Mouse (Mus musculus) kidney, postnatal 0 days (tissue): Measurements from ENCODE around the gene Fgfr2. TPM values are rescaled to one million over a fixed set of nuclear protein-coding genes. Genes with fewer than 3 reads are reported as not detected.

Experiments used
- ATAC-seq: fragments of 200-750 bp; cut with Nextera tagmentation; replicated peaks from 2 replicates; pipeline ENCODE4 v1.8.0; 2017; ENCODE audit warnings: low read depth, moderate number of reproducible peaks, moderate TSS enrichment, moderate library complexity; ENCODE audit not compliant: low FRiP score
- DNase-seq: peaks from one replicate; pipeline ENCODE4 v3.0.0-alpha.2; 2016; ENCODE audit warnings: low spot score
- H3K27ac ChIP-seq: fragments of 300-500 bp; sonication (generic); 2 replicates; pipeline ENCODE4 v1.5.1; 2014; ENCODE audit warnings: mild to moderate bottlenecking
- H3K27me3 ChIP-seq: fragments of 300-500 bp; sonication (generic); 2 replicates; pipeline ENCODE4 v1.6.1; 2014; ENCODE audit warnings: low read length, mixed read lengths; ENCODE audit not compliant: insufficient read depth
- H3K36me3 ChIP-seq: fragments of 300-500 bp; sonication (generic); 2 replicates; pipeline ENCODE4 v1.6.1; 2014; ENCODE audit warnings: low read length, mixed read lengths; ENCODE audit not compliant: insufficient read depth
- H3K4me1 ChIP-seq: fragments of 300-500 bp; sonication (generic); replicated peaks from 2 replicates; pipeline ENCODE4 v1.6.1; 2014; ENCODE audit warnings: antibody characterized with exemption, low read length, mixed read lengths; ENCODE audit not compliant: insufficient read depth
- H3K4me2 ChIP-seq: fragments of 300-500 bp; sonication (generic); 2 replicates; pipeline ENCODE4 v1.6.1; 2014; ENCODE audit warnings: mild to moderate bottlenecking, low read length, moderate library complexity, mixed read lengths
- H3K4me3 ChIP-seq: fragments of 300-500 bp; sonication (generic); replicated peaks from 2 replicates; pipeline ENCODE4 v1.5.1; 2014; ENCODE audit warnings: low read depth, low read length
- H3K9ac ChIP-seq: fragments of 300-500 bp; sonication (generic); 2 replicates; pipeline ENCODE4 v1.6.1; 2014; ENCODE audit warnings: low read depth, low read length
- H3K9me3 ChIP-seq: fragments of 300-500 bp; sonication (generic); replicated peaks from 2 replicates; pipeline ENCODE4 v1.6.1; 2016; ENCODE audit warnings: low read length, inconsistent platforms, mixed read lengths
- CTCF ChIP-seq: IDR thresholded peaks from 2 replicates; pipeline ENCODE4 v1.5.1; 2016; ENCODE audit warnings: antibody characterized with exemption, low read depth, mild to moderate bottlenecking, moderate library complexity
- WGBS: fragments of 180-500 bp; shearing (Covaris S2); extraction: QIAGEN DNeasy Blood & Tissue Kit; methylation state at CpG from one replicate; pipeline ENCODE4 v1.1.7; 2014; 5-methylcytosine and 5-hydroxymethylcytosine counted together
- polyA plus RNA-seq: library from polyadenylated mRNA; unstranded; fragments of >200 nt; fragmentation: Nextera tagmentation; extraction: Ambion mirVana; gene quantifications from 2 replicates; pipeline ENCODE4 v1.2.1, GENCODE M21; 2015

Gene Fgfr2
- polyA plus RNA-seq, 1 experiment from 2014 or later, result 79.8 TPM

DNA sequence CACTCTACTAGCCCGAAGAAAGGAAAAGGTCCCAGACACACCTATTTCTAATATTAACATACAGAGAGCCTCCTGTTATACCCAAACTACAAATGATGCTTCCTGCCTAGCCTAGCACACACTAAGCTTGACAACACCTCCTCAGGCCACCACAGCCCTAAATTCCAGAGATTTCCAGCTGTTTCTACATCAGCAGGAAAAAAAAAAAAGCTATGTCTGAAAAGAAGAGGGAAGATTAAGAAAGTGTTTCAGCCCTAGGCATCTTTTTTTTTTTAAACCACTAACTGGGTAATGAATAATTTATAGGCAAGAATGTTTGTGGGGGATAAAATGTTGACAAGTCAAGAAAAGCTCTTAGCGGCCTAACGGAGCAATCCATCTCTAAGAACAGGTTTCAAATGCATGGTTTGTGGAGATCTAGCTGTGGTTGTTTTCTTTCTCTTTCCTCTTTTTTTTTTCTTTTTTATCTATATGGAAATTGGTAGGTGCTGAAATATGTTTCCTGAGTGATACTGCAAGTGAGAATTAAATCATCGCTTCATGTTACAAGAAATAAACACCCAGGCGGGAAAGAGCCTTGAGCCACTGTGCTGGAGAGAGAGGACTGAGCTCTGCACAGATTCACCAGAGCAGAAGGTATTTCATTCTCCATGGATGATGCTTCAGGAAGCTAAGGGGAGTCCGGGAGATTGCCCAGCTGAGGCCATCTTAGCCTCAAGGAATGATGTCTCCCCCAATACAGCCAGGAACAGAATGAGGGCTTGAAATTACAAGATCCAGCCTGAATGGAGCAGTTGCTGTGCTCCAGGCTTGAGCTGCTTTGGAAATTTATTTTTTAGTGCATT is 673.0 kb downstream of the Fgfr2 start:
- 70% methylated on average over 6 of the region's 6 CpGs for WGBS
- H3K27me3 ChIP-seq, result no peaks in the 10 kb centered on the region
- H3K4me1 ChIP-seq, result no peaks in the 10 kb centered on the region
- no peak overlapping the region for H3K9ac ChIP-seq
- DNase-seq, result no peak
- no peaks in the 10 kb centered on the region for H3K36me3 ChIP-seq
- TF ChIP-seq CTCF, result no peak
- no peak overlapping the region for H3K4me2 ChIP-seq
- ATAC-seq, result no peak
- H3K4me3 ChIP-seq, result no peak overlapping the region
- H3K27ac ChIP-seq, result no peak overlapping the region
- no peaks in the 10 kb centered on the region for H3K9me3 ChIP-seq

DNA sequence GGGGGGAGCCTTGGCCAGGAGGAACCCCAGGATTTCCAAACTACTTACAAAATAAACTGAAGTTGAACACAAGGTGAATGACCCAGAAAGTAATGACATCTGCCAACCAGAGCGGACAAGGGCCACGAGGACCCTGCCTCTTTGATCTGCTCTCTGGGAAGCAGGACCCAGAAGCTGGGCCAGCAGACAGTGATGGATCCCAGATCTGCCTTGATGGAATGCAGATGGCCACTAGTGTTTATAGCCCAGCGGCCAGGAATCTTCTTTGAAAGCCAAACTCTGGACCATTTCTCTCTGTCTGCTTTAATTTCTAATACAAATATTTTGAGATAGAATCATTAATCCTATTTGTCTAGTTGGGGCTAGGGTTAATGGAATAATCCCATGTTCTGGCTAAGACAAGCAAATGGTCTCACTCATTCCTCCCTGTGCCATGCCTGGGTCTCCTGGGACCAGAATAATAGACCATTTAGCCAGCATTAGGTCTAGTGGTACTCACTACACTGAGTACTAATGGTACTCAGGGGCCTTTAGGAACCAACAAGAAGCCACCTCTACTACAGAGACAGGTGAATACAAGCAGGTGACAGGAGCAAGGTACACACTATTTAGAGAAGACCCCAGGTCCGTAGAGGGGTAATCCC is 674.5 kb downstream of the Fgfr2 start:
- DNase-seq (peak; percentile 49), ATAC-seq (no peak)
- TF ChIP-seq CTCF, result no peak
- no peak overlapping the region for H3K4me2 ChIP-seq
- H3K4me1 ChIP-seq, result no peaks in the 10 kb centered on the region
- no peak overlapping the region for H3K27ac ChIP-seq
- no peak overlapping the region for H3K9ac ChIP-seq
- 54% methylated on average over 4 of the region's 4 CpGs for WGBS
- H3K36me3 ChIP-seq, result no peaks in the 10 kb centered on the region
- H3K4me3 ChIP-seq, result no peak overlapping the region
- no peaks in the 10 kb centered on the region for H3K9me3 ChIP-seq
- H3K27me3 ChIP-seq, result no peaks in the 10 kb centered on the region

DNA sequence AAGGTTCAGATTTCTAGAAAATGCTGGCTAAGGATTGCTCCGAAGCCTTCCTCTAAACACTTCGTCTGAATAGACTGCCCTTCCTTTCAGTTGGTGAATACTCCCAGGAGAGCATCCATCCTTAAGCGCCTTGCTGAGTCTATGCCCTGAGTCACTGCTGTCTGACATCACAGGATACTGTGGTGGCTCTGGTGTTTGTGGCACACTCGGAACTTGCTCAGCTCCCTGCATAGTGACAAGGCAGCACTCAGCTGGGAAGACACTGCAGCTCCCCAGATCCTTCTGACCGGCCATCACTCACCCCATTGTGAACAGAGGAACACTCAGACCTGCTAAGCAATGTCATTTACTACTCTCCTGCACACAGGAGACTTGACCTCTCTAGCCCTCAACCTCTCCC is 675.6 kb downstream of the Fgfr2 start:
- Histone ChIP-seq H3K36me3 (no peaks in the 10 kb centered on the region), H3K4me2 (no peak overlapping the region), H3K4me3 (no peak overlapping the region), H3K27ac (no peak overlapping the region), H3K9ac (no peak overlapping the region), H3K4me1 (no peaks in the 10 kb centered on the region), H3K27me3 (no peaks in the 10 kb centered on the region), H3K9me3 (no peaks in the 10 kb centered on the region)
- no peak for ATAC-seq
- WGBS, result 84% methylated on average over 5 of the region's 5 CpGs
- no peak for DNase-seq
- no peak for TF ChIP-seq CTCF

DNA sequence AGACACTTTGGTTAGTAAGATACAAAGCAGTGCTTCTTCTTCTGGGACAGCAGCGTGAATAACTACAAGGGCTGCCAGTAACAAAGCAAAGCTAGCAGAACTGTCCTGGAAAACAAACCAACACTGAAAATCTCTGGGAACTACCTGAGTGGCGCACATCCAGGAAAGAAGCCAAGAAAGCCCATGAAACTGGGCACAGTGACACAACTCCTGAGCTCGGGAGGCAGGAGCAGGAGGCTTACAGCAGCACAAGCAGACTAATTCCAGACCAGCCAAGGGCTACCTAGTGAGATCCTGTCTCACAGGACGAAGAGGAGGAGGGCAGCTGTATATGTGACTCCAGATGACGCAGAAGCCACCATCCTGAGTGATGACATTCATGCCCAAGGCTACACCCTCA is 676.3 kb downstream of the Fgfr2 start:
- DNase-seq (no peak), ATAC-seq (no peak)
- H3K27ac ChIP-seq, result no peak overlapping the region
- no peaks in the 10 kb centered on the region for H3K4me1 ChIP-seq
- H3K9me3 ChIP-seq, result no peaks in the 10 kb centered on the region
- H3K36me3 ChIP-seq, result no peaks in the 10 kb centered on the region
- no peak overlapping the region for H3K4me2 ChIP-seq
- TF ChIP-seq CTCF, result no peak
- no peaks in the 10 kb centered on the region for H3K27me3 ChIP-seq
- H3K4me3 ChIP-seq, result no peak overlapping the region
- 85% methylated on average over 5 of the region's 5 CpGs for WGBS
- H3K9ac ChIP-seq, result no peak overlapping the region

DNA sequence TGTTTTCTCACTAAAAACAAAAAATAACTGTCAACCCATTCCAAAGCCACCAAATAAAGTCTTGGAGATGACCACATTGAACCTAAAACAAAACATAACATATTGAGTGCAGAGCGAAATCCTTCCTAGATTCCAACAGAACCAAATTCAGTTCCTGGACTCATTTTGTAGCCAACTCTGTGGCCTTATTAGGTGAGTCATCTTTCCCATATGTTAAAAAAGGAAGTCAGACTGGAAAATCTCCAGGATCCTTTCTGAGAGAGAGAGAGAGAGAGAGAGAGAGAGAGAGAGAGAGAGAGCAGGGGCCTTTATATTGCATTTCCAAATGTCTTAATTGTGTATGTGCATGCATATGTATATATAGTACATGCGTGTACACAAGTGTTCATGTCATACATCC is 678.9 kb downstream of the Fgfr2 start:
- Histone ChIP-seq H3K9me3 (no peaks in the 10 kb centered on the region), H3K27ac (no peak overlapping the region), H3K9ac (no peak overlapping the region), H3K4me1 (no peaks in the 10 kb centered on the region), H3K4me2 (no peak overlapping the region), H3K36me3 (no peaks in the 10 kb centered on the region), H3K4me3 (no peak overlapping the region), H3K27me3 (no peaks in the 10 kb centered on the region)
- TF ChIP-seq CTCF, result no peak
- WGBS, result 90% methylated on average over 2 of the region's 2 CpGs
- DNase-seq (no peak), ATAC-seq (no peak)

GRCm38 (mm10) chr7:132443769-132444168 is 679.4 kb downstream of the Fgfr2 start:
- no peak overlapping the region for H3K4me2 ChIP-seq
- H3K36me3 ChIP-seq, result no peaks in the 10 kb centered on the region
- H3K9me3 ChIP-seq, result no peaks in the 10 kb centered on the region
- no peak for TF ChIP-seq CTCF
- no peak for ATAC-seq
- WGBS, result 50% methylated on average over 2 of the region's 2 CpGs
- H3K4me3 ChIP-seq, result no peak overlapping the region
- no peak overlapping the region for H3K27ac ChIP-seq
- H3K9ac ChIP-seq, result no peak overlapping the region
- no peaks in the 10 kb centered on the region for H3K4me1 ChIP-seq
- no peak for DNase-seq
- no peaks in the 10 kb centered on the region for H3K27me3 ChIP-seq
